Mouse (Mus musculus) ES-E14 (cell line): ENCODE data around the gene Olfr206. TPM values are rescaled to one million over a fixed set of nuclear protein-coding genes. Genes with fewer than 3 reads are reported as not detected.
"Not testable (repeated sequence)": the region's sequence is repeated elsewhere in the genome, so short reads cannot be mapped to it uniquely, and the experiment has no call there.

Experiments used
- DNase-seq: peaks from one replicate; pipeline ENCODE4 v3.0.0-alpha.2; 2013; ENCODE audit warnings: low read depth, low spot score
- H3K27ac ChIP-seq: 2 replicates; pipeline ENCODE4 v1.5.1; 2012; ENCODE audit warnings: low read depth, mild to moderate bottlenecking, low read length, moderate library complexity, mixed read lengths; ENCODE audit not compliant: poor library complexity, insufficient read depth, severe bottlenecking
- H3K36me3 ChIP-seq: 2 replicates; pipeline ENCODE4 v1.6.1; 2012; ENCODE audit warnings: mild to moderate bottlenecking, low read length, moderate library complexity, mixed read lengths; ENCODE audit not compliant: control insufficient read depth, poor library complexity, insufficient read depth, severe bottlenecking
- H3K4me1 ChIP-seq, 2 experiments: fragments of 150-350 bp in 1 of 2; sonication (generic) in 1 of 2; 2 replicates each; pipeline ENCODE4 v1.6.1; 2012; ENCODE audit warnings: low read length in 2 of 2, mild to moderate bottlenecking in 1 of 2, mixed read lengths in 1 of 2; ENCODE audit not compliant: control insufficient read depth in 2 of 2, insufficient read depth in 2 of 2, poor library complexity in 1 of 2
- H3K4me3 ChIP-seq, 2 experiments: fragments of 150-350 bp in 1 of 2; sonication (generic) in 1 of 2; 2 replicates each; pipeline ENCODE4 v1.5.1; 2012; ENCODE audit warnings: low read length in 2 of 2, low read depth in 1 of 2, mild to moderate bottlenecking in 1 of 2, mixed read lengths in 1 of 2; ENCODE audit not compliant: insufficient read depth in 1 of 2, poor library complexity in 1 of 2, severe bottlenecking in 1 of 2
- H3K9ac ChIP-seq: 2 replicates; pipeline ENCODE4 v1.6.1; 2012; ENCODE audit warnings: low read depth, mild to moderate bottlenecking, low read length, mixed read lengths; ENCODE audit not compliant: poor library complexity, insufficient read depth, severe bottlenecking
- H3K9me3 ChIP-seq: fragments of 150-350 bp; sonication (generic); 2 replicates; pipeline ENCODE4 v1.6.1; 2012; ENCODE audit warnings: low read depth, mild to moderate bottlenecking, low read length; ENCODE audit not compliant: control insufficient read depth, insufficient read depth
- CHD2 ChIP-seq: IDR thresholded peaks from 2 replicates; pipeline ENCODE4 v1.6.1; 2014; ENCODE audit warnings: mild to moderate bottlenecking, low read depth, low read length, inconsistent platforms
- HCFC1 ChIP-seq: IDR thresholded peaks from 2 replicates; pipeline ENCODE4 v1.6.1; 2012; ENCODE audit warnings: low read length, inconsistent platforms, borderline replicate concordance; ENCODE audit not compliant: insufficient read depth
- MAFK ChIP-seq: IDR thresholded peaks from 2 replicates; pipeline ENCODE4 v1.6.1; 2014; ENCODE audit warnings: mild to moderate bottlenecking, low read depth, low read length, inconsistent platforms; ENCODE audit not compliant: insufficient read depth
- ZC3H11A ChIP-seq: IDR thresholded peaks from 2 replicates; pipeline ENCODE4 v1.6.1; 2012; ENCODE audit warnings: low read depth, mild to moderate bottlenecking, inconsistent platforms, low read length, borderline replicate concordance
- ZNF384 ChIP-seq: IDR thresholded peaks from 2 replicates; pipeline ENCODE4 v1.6.1; 2012; ENCODE audit warnings: low read depth, low read length, inconsistent platforms
- in situ Hi-C, 2 experiments: fragments of 600-800 bp; cut with MboI; formaldehyde crosslinking; loops; one replicate each; pipeline ENCODE4 v1.15.1; 2025; ENCODE audit warnings: low sequenced_read_pairs in 2 of 2, inconsistent platforms in 1 of 2; ENCODE audit not compliant: unreplicated experiment in 2 of 2
- total RNA-seq: library from RNA; depleted of rRNA; stranded (reverse); fragments of 300-350 nt; gene quantifications from 2 replicates; pipeline ENCODE4 v1.2.3, GENCODE M21; 2012; rRNA removed

The Olfr206 gene
- not detected in 2 replicates for total RNA-seq

DNA sequence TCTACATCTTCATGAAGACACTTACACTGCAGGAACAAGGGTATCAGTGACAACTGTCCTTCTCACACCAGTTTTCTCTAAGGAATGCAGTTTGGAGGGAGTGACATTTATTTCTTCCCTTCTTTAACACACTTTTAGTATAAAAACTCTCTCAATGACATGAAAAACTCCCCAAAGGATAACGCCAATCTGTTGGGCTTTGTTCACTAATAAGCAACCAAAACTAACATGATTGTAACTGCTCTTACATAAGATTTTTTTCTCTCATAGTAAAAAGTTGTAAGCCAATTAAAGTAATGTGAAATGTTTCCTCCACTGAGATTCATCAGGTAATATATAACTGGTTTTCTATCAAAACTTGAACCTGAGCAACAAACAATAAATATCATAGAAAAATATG is at the start of gene Olfr206:
TSS of gene Olfr206 (minus strand) at position 101 of the 400 bp plus-strand sequence.
- Histone ChIP-seq H3K27ac (no peak within 1 kb of the TSS), H3K4me3 (no peak within 1 kb of the TSS), H3K9me3 (no peaks in the 10 kb centered on the region), H3K9ac (no peak within 1 kb of the TSS), H3K4me1 (no peaks in the 10 kb centered on the region), H3K36me3 (no peaks in the 10 kb centered on the region)
- no peak for TF ChIP-seq ZC3H11A
- no peak for TF ChIP-seq MAFK
- TF ChIP-seq CHD2, result no peak
- no peak for TF ChIP-seq HCFC1
- no peak for TF ChIP-seq ZNF384
- no peak for DNase-seq
- in situ Hi-C loops, result no loop called here

DNA sequence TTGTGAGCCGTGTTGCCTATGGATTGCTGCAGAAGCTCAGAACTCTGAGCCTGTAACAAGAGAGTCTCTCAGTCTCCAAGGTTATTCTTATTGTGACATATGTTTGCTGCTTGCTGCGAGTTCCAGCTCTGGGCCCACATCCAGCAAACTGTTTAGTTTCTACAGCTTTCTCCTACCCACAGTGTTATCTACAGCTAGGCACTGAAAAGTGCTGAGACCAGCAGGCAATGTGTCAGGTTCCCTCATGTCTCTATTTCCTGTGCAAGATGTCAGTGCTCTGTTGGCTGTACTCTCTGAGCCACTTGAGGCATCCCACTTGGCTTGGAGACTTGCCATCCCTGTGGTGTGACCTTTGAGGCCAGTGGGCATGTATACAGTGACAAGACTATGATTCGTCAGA is 44.3 kb upstream of the Olfr206 start:
- H3K9me3 ChIP-seq, result no peaks in the 10 kb centered on the region
- H3K9ac ChIP-seq, result no peak overlapping the region
- H3K27ac ChIP-seq, result no peak overlapping the region
- in situ Hi-C loops, result no loop called here
- no peak overlapping the region for H3K4me3 ChIP-seq
- no peaks in the 10 kb centered on the region for H3K36me3 ChIP-seq
- no peak for TF ChIP-seq ZC3H11A
- no peak for TF ChIP-seq CHD2
- TF ChIP-seq MAFK, result no peak
- TF ChIP-seq HCFC1, result no peak
- no peak for TF ChIP-seq ZNF384
- H3K4me1 ChIP-seq, result no peaks in the 10 kb centered on the region
- no peak for DNase-seq

DNA sequence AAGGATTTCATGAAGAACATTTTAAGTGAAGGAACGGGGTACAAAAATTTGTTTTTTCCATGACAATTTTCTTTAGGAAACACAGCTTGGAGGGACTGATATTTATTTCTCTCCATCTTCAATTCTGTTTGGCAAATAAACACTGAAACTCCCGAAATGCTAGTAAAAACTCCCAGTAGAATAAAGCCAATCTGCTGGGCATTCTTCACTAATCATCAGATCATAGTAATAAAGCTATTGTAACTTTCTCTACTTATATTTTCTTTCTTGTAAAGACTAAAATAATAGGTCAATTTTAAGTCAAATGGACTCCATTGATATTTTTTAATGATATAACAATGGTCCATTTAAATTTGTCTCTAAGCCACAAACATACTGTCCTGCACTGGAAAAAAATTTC is 14.8 kb upstream of the Olfr206 start, which contains the start of gene Olfr209:
TSS of gene Olfr209 (minus strand) at position 101 of the 400 bp plus-strand sequence.
- H3K9me3 ChIP-seq, result no peaks in the 10 kb centered on the region
- no peaks in the 10 kb centered on the region for H3K4me1 ChIP-seq
- H3K4me3 ChIP-seq, result no peak within 1 kb of the TSS
- no peak within 1 kb of the TSS for H3K27ac ChIP-seq
- no peak within 1 kb of the TSS for H3K9ac ChIP-seq
- in situ Hi-C loops, result no loop called here
- no peak for DNase-seq
- TF ChIP-seq ZNF384, result no peak
- TF ChIP-seq ZC3H11A, result no peak
- no peak for TF ChIP-seq MAFK
- no peak for TF ChIP-seq HCFC1
- no peak for TF ChIP-seq CHD2
- no peaks in the 10 kb centered on the region for H3K36me3 ChIP-seq

DNA sequence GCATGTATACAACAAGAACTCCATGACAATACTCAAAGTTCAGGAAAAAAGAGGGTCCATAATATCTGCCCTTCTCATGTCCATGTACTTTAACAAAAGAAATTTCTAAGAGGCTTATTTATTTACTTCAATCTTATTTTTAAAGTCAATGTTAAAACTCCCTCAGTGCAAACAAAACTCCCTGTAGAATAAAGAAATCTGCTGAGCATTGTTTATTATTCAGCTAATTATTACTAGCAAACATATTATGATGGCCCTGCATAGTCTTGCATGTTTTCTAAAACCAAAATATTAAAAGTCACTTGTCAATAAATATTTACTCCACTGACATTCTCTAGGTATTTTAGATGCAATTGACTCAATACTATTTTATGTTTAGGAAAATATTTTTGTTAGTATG is 18.0 kb downstream of the Olfr206 start, which contains the start of gene Olfr205:
TSS of gene Olfr205 (minus strand) at position 101 of the 400 bp plus-strand sequence.
- H3K9me3 ChIP-seq, result no peaks in the 10 kb centered on the region
- in situ Hi-C loops, result no loop called here
- no peak for DNase-seq

DNA sequence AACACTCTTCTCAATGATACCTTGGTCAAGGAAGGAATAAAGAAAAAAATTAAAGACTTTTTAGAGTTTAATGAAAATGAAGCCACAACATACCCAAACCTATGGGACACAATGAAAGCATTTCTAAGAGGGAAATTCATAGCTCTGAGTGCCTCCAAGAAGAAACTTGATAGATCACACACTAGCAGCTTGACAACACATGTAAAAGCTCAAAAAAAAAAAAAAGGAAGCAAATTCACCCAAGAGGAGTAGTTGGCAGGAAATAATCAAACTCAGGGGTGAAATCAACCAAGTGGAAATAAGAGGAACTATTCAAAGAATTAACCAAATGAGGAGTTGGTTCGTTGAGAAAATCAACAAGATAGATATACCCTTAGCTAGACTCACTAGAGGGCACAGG is 25.8 kb downstream of the Olfr206 start:
- in situ Hi-C loops, H3K4me1 ChIP-seq: not testable (repeated sequence)

More for the DNA sequence above, 18.0 kb downstream of the Olfr206 start, which contains the start of gene Olfr205:
- Histone ChIP-seq H3K36me3 (no peaks in the 10 kb centered on the region), H3K27ac (no peak within 1 kb of the TSS), H3K4me1 (no peaks in the 10 kb centered on the region), H3K4me3 (no peak within 1 kb of the TSS), H3K9ac (no peak within 1 kb of the TSS)
- TF ChIP-seq ZC3H11A, result no peak
- no peak for TF ChIP-seq ZNF384
- TF ChIP-seq CHD2, result no peak
- TF ChIP-seq HCFC1, result no peak
- TF ChIP-seq MAFK, result no peak

More for the DNA sequence above, 25.8 kb downstream of the Olfr206 start:
- H3K27ac ChIP-seq, H3K36me3 ChIP-seq, DNase-seq, H3K4me3 ChIP-seq, H3K9ac ChIP-seq, H3K9me3 ChIP-seq: not testable (repeated sequence)
